Mouse (Mus musculus) Muller cell, postnatal 12 days (primary cell): Measurements from ENCODE around the gene Prss33.

Experiments
- DNase-seq: peaks from one replicate; pipeline ENCODE4 v3.0.0-alpha.2; 2015; ENCODE audit errors: inconsistent ontology term

Gene Prss33

GRCm38 (mm10) chr17:23786510-23786931 is 49.3 kb downstream of the Prss33 start:
- no peak for DNase-seq

- DNase-seq, result peak; percentile 81
These were observed 50.0 kb downstream of the Prss33 start, which contains the start of gene Flywch2 for GRCm38 (mm10) chr17:23785561-23786471. TSS of gene Flywch2 (minus strand) at chr17:23786081.

- DNase-seq, result no peak
These were observed 52.5 kb downstream of the Prss33 start for GRCm38 (mm10) chr17:23783352-23783751.
